Mouse (Mus musculus) cerebellum, adult 11-12 months (tissue): ENCODE data around the gene Vpreb1.
"Not testable (repeated sequence)": the region's sequence is repeated elsewhere in the genome, so short reads cannot be mapped to it uniquely, and the experiment has no call there.

ENCODE experiments used
- DNase-seq: peaks from one replicate; pipeline ENCODE4 v3.0.0; 2022

Gene Vpreb1

GRCm38 (mm10) chr16:16870617-16871331 lies at the start of gene Vpreb1, which contains the start of gene Top3b:
TSS of gene Vpreb1 (minus strand) at chr16:16870843.
TSS of gene Top3b (plus strand) at chr16:16870736.
- DNase-seq: peak; percentile 88

GRCm38 (mm10) chr16:16918441-16919117 lies 47.9 kb upstream of the Vpreb1 start:
- DNase-seq: no peak

- no peak for DNase-seq
Observed at GRCm38 (mm10) chr16:16913440-16913839, 42.8 kb upstream of the Vpreb1 start.

DNA sequence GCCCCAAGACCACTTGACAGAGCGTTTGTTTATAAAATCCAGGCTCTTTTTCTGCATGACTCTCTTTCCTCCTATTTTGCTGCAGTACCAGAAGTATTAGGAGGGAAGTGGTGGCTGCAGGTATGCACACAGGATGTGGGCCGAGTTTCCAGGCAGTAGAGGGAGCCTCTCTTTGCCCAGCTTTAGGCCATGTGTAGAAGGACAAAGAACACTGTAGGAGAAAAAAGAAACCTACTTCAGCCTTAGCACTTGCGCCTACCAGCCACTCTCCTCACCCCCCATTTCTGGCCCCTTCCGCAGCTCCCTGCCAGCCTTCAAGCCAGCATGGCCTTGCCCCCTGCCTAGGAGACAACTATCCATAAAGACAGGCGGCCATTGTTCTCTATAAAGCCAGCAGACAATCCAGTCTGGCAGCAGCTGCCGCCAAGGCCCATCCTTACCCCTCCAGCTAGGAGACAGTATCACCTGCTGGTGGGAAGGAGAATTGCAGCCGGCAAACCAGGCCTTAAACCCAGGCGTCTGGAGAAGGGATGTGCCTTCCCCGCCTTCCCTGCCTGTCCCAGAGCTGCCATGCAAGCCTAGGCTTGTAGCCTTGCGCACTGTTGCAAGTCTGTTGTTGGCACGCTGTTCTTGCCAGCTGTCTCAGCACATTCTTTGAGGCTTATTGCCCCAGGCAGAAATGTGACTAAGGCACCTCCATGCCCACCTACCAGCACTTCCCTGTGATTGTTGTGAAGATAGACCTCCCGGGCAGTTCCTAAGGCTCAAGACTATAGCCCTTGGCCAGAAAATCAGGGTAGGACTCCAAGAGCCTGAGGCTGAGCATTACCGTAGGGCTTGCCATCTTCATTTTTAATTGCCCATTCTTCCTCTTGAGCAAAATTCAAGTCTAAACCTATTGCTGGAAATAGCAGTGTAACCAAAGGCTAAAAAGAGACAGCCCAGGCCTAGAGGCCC lies 41.3 kb upstream of the Vpreb1 start:
- DNase-seq: peak; percentile 72

DNA sequence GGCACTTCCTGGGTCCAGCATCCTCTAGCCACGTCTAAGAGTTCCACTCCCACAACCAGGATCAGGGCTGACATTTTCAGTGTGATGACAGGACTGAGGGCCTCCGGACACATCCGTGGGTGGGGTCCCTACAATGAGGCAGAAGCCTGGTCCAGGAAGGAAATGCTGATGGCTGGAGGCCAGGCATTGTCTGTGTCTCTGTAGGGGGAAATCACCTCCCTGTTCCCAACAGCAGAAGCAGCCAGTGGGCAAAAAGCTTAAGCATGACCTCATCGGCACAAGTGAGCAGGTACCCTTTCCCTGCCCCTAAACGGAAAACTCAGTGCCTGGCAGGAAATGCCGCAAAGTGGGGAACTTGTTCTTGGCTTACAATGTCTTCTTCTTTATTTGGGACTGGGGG lies 37.2 kb upstream of the Vpreb1 start:
- no peak for DNase-seq

DNA sequence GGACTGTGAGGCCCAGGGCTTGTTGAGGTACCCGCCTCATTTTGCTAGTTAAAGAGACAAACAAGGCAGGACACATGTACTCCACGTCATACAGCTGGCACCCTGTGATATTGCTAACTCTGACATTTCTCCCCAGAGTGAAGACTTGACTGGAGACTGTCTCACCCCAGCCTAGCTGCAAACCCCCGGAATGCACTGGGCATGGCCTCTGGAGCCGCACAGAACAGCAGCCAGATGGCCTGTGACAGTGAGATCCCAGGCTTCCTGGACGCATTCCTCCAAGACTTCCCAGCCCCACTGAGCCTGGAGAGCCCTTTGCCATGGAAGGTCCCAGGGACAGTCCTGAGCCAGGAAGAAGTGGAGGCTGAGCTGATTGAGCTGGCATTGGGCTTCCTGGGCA lies 32.5 kb upstream of the Vpreb1 start:
- no peak for DNase-seq

- no peak for DNase-seq
Observed at GRCm38 (mm10) chr16:16902329-16902728, 31.7 kb upstream of the Vpreb1 start.

DNA sequence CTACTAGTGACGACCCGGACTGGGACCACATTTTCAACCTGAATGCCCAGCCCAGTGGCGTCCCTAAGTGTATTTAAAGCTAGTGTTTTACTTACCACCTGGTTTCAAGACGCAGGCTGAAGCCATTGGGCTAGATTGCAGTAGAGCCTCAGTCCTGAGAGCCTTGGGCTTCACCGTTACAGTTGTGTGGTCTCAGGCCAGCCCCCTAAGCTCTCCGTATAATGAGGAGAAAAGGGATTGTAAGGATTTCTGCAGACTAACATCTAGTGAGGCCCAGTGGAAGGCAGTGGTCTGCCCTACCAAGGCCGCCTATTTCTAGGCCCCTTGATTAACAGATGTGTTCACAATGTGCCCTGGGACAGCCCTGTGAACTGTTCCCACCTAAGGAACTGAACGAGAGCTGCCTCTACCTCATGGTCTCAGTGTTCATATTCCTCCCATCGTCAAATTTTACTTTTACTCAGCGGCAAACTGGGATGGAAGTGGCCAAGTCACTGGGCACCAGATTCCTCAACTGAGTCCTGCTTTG lies 26.5 kb upstream of the Vpreb1 start:
- DNase-seq: no peak

DNA sequence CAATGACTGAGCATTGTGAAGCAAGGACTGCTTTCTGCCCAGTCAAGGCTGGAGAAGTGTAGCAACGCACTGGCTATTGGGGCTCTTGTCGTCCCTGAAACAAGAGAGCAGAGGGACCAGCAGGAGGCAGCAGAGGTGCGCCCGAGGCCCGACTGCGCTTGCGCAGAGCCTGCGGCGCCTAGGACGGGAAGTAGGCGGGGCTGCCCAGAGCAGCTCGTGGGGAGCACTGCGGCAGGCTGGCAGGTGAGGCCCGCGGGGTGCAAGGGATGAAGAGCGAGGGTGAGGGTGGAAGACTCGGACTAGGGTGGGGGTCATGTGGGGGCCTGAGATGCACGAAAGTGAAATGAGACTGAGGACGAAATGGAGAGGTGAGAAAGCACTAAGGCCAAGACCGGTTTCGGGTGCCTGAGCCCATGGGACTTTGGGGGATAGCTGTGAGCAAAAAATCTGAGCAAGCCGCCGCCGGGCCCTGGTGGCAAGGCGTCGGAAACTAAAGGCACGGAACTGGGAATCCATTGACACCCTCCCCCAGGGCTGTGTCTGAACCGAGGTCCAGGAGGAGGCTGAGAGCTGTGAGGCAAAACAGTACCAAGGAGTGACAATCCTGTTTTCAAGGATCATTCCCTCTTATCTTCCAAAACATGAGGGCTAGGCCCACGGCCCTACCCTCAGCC lies 25.9 kb upstream of the Vpreb1 start, which contains the start of gene Ppm1f:
Gene Ppm1f, plus strand, starts transcription at position 88 of the 674 bp plus-strand sequence.
- DNase-seq: peak; percentile 95

GRCm38 (mm10) chr16:16896015-16896381 lies 25.4 kb upstream of the Vpreb1 start:
- no peak for DNase-seq

DNA sequence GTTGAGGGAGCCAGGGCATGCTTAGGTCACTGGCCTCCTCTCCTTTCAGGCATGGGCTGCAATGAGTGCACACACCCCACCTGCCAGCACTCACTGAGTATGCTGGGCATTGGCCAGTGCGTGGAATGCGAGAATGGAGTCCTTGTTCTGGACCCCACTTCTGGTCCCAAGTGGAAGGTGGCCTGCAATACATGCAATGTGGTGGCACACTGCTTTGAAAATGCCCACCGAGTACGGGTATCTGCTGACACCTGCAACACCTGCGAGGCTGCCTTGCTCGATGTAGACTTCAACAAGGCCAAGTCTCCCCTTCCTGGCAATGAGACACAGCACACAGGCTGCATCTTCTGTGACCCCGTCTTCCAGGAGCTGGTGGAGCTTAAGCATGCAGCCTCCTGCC lies 21.7 kb upstream of the Vpreb1 start:
- no peak for DNase-seq

GRCm38 (mm10) chr16:16888341-16888740 lies 17.7 kb upstream of the Vpreb1 start:
- DNase-seq: no peak

GRCm38 (mm10) chr16:16879025-16879424 lies 8.4 kb upstream of the Vpreb1 start:
- DNase-seq: no peak

- DNase-seq: no peak
Observed at GRCm38 (mm10) chr16:16870241-16870616, 414 bp downstream of the Vpreb1 start.

DNA sequence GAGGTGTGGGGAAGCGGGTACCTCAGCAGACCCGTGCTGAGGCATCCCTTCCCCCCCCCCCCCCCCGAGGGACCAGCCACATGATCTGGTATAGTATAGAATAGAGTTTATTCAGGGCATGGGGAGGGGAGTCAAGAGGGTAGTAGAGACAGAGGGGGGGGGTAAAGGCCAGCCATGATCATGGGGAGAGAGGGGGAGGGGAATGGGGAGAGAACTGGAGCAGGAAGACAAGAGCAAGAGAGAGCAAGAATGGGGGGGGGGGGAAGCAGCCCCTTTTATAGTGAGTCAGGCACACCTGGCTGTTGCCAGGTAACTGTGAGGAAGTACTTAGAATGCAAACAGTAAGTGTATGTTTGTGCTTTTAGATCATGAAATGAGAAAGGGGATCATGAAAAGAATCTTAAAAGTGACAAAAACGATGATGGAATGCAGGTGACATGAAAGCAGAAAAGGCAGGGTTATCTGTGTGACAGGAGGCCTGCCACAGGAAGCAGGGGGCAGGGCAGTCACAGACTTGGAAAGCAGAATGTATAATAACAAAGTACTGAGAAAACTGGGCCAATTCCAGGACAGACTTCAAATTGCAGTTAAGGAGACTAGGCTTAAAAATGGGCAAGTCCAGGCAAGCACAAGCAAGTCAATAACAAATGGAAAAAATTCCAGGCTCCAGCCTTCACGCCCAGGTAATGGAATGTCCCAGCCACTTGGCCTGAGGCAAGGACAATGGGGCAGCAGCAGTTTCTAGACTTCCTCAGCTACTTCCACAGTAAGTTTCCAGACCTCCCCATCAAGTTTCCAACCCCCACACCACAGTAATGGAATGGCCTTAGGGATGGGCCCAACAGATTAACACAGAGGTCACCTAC lies 4.7 kb downstream of the Vpreb1 start:
- no peak for DNase-seq

- no peak for DNase-seq
Observed at GRCm38 (mm10) chr16:16865217-16865616, 5.4 kb downstream of the Vpreb1 start.

DNA sequence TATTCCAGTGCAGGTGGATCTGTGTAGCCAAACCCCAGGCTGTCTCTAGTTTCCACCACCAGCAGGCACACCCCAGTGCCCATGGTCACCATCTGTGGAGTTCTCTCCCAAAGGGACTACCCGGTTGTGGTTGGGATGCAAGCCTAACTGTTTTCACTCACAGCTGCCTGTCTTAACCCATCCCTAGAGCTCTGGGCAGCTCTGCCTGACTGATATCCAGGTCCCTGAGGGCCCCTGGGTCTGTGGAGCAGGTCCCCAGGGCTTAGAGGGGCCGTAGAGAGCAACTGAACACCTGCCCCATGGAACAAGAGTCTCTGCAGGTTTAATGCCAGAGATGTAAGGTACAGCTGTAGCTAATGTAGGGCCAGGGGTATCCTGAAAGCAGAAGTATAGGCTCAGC lies 6.7 kb downstream of the Vpreb1 start, which contains the start of gene Igll1:
Gene Igll1, minus strand, starts transcription at position 8 of the 400 bp plus-strand sequence.
- no peak for DNase-seq

- no peak for DNase-seq
Observed at GRCm38 (mm10) chr16:16862288-16862687, 8.4 kb downstream of the Vpreb1 start.

- no peak for DNase-seq
Observed at GRCm38 (mm10) chr16:16856731-16857476, 13.7 kb downstream of the Vpreb1 start.

DNA sequence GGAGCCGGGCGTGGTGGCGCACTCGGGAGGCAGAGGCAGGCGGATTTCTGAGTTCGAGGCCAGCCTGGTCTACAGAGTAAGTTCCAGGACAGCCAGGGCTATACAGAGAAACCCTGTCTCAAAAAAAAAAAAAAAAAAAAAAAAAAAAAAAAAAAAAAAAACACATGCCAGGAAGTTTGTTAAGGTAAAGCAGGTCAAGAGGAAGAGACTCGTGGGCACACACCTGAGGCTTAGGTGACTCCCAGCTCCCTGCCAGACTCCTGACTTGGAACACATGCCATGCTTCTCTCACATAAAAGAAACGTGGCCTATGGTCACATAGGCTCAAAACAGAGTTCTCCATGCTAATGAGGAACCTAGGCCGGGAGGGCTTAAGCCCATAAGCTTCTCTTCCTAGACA lies 14.6 kb downstream of the Vpreb1 start:
- DNase-seq: not testable (repeated sequence)

DNA sequence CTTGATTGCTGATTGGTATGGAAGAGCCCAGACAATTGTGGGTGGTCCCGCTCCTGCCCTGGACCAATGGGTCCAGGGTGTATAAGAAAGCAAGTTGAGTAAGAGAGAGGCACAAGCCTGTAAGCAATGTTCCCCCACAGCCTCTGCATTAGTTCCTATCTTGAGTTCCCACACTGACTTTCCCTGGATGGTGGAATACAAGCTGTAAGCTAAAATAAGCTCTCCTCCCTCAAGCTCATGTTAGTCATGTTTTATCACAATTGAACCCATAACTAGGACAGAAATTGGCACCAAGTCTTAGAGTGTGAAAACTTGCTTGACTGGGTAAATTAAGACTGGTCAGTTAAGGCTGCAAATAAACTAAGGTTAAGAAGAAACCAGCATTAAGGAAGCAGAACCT lies 15.1 kb downstream of the Vpreb1 start:
- no peak for DNase-seq
